Mouse (Mus musculus) C2C12 (cell line): ENCODE measurements around the gene Cog4. TPM values are rescaled to one million over a fixed set of nuclear protein-coding genes. Genes with fewer than 3 reads are reported as not detected.

Experiments used
- H3K27me3 ChIP-seq: one replicate; pipeline ENCODE4 v1.6.1; 2011; ENCODE audit not compliant: control insufficient read depth, insufficient read depth, insufficient read length
- H3K36me3 ChIP-seq: one replicate; pipeline ENCODE4 v1.6.1; 2011; ENCODE audit not compliant: control insufficient read depth, insufficient read depth
- H3K4me3 ChIP-seq: one replicate; pipeline ENCODE4 v1.5.1; 2011; ENCODE audit warnings: mild to moderate bottlenecking, control low read depth; ENCODE audit not compliant: poor library complexity, insufficient read depth, severe bottlenecking
- H3K79me2 ChIP-seq: one replicate; pipeline ENCODE4 v1.6.1; 2011; ENCODE audit not compliant: control insufficient read depth, insufficient read depth
- H3K79me3 ChIP-seq: one replicate; pipeline ENCODE4 v1.6.1; 2011; ENCODE audit warnings: low read depth, control low read depth
- H3ac ChIP-seq: one replicate; pipeline ENCODE3; 2011; ENCODE audit warnings: low read depth; ENCODE audit not compliant: control insufficient read depth, insufficient read length
- CEBPB ChIP-seq: IDR thresholded peaks from one replicate; pipeline ENCODE4 v1.6.1; 2011; ENCODE audit warnings: low read depth, mild to moderate bottlenecking, control low read depth, moderate library complexity
- CTCF ChIP-seq: IDR thresholded peaks from one replicate; pipeline ENCODE4 v1.5.1; 2011; ENCODE audit not compliant: control insufficient read depth, insufficient read depth, insufficient read length
- FOSL1 ChIP-seq: IDR thresholded peaks from one replicate; pipeline ENCODE4 v1.8.0; 2011; ENCODE audit warnings: mild to moderate bottlenecking, low read length; ENCODE audit not compliant: poor library complexity, insufficient read depth, severe bottlenecking
- MAX ChIP-seq: IDR thresholded peaks from one replicate; pipeline ENCODE4 v1.6.1; 2011; ENCODE audit warnings: mild to moderate bottlenecking, control low read depth
- MYOD1 ChIP-seq: IDR thresholded peaks from one replicate; pipeline ENCODE4 v1.6.1; 2011; ENCODE audit warnings: low read depth; ENCODE audit not compliant: control insufficient read depth, insufficient read length
- MYOG ChIP-seq: IDR thresholded peaks from one replicate; pipeline ENCODE4 v1.6.1; 2011; ENCODE audit not compliant: control insufficient read depth, insufficient read length; ENCODE audit errors: extremely low read depth
- USF1 ChIP-seq: IDR thresholded peaks from one replicate; pipeline ENCODE4 v1.6.1; 2011; ENCODE audit warnings: low read depth, mild to moderate bottlenecking, control low read depth, moderate library complexity
- polyA plus RNA-seq: library from polyadenylated mRNA; unstranded; fragments of >200 nt; fragmentation: generic; extraction: Trizol; gene quantifications from one replicate; pipeline ENCODE4 v1.2.1, GENCODE M21; 2012; ENCODE audit warnings: missing spikeins

The Cog4 gene
- polyA plus RNA-seq, 1 experiment, result 36.9 TPM

DNA sequence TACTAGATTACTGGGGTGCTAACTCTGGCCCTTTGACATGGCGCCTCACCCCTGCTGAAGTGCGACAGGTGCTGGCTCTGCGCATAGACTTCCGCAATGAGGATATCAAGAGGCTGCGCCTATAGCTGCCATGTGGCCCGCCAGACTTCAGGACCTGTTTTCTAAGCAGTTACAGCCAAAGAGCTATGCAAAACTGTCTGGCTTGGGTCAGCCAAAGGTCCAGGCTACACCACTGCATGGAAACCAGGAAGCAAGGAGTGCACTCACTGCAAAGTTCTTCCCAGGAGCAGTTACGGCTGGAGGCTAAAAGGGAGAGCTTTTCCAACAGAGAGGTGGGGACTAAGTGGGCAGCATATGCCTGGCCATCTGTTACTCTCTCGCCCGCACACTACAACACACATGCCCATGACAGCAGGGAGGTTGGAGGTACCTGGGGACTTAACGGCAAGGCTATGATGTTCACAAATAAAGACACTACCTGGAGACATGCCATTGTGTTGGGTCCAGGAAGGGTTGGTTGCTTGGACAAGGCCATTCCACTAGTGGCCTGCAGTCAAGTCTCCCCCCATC, 35.4 kb downstream of the Cog4 start:
- H3K36me3 ChIP-seq, result peaks cover 57% of the 10 kb centered on the region
- H3K4me3 ChIP-seq, result no peak overlapping the region
- TF ChIP-seq MAX, result no peak
- no peak for TF ChIP-seq FOSL1
- no peak for TF ChIP-seq CEBPB
- TF ChIP-seq USF1, result no peak
- no peak for TF ChIP-seq MYOD1
- TF ChIP-seq CTCF, result no peak
- no peak for TF ChIP-seq MYOG
- no peak overlapping the region for H3ac ChIP-seq
- no peaks in the 10 kb centered on the region for H3K79me2 ChIP-seq
- no peaks in the 10 kb centered on the region for H3K79me3 ChIP-seq
- no peaks in the 10 kb centered on the region for H3K27me3 ChIP-seq

DNA sequence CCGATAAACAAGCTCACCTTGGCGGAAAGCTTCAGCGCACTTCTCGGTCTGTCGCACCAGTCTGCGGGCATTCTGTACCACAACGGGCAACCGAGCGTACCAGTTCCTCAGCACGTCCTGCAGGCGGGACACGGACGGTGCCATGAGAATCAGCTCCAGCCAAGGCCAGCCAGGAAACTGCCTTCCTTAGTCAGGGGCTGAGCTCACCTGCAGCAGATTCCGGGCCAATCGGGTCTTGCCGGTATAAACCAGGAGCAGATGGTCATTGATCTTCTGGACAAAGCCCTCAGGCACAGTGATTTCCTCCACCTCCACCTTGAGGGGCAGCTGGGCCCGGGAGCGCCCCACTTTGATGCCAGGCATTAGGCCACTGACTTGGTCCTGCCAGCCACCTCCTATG, 37.4 kb downstream of the Cog4 start:
- Histone ChIP-seq H3K79me3 (no peaks in the 10 kb centered on the region), H3ac (no peak overlapping the region), H3K4me3 (no peak overlapping the region), H3K79me2 (no peaks in the 10 kb centered on the region), H3K36me3 (peaks cover 47% of the 10 kb centered on the region), H3K27me3 (no peaks in the 10 kb centered on the region)
- TF ChIP-seq MYOD1 (no peak), USF1 (no peak), CEBPB (no peak), FOSL1 (no peak), MAX (no peak), CTCF (no peak), MYOG (no peak)

- Histone ChIP-seq H3K36me3 (peaks cover 24% of the 10 kb centered on the region), H3ac (no peak overlapping the region), H3K4me3 (no peak overlapping the region), H3K79me3 (no peaks in the 10 kb centered on the region), H3K27me3 (no peaks in the 10 kb centered on the region), H3K79me2 (no peaks in the 10 kb centered on the region)
- TF ChIP-seq CEBPB, result no peak
- no peak for TF ChIP-seq MAX
- TF ChIP-seq USF1, result no peak
- TF ChIP-seq FOSL1, result no peak
These were observed 40.2 kb downstream of the Cog4 start for GRCm38 (mm10) chr8:110886634-110887033.

DNA sequence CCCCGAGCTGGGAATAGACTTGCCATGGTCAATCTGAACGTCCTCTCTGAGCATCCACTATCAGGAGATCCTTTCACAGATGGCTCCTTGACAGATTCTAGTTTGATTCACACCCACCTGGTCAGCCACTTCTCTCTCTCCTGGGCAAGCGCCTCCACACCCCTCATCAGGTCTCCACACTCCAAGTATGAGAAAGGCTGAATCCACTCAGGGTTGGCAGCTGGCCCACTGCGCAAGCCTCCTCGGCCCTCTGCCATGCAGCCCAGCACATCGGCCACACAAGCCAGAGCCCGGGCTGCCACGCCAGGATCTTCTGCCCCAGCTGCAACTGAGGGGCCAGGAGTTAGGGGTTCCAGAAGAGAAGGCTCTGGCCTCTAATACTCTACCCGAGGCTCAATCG, 41.2 kb downstream of the Cog4 start:
- Histone ChIP-seq H3K4me3 (no peak overlapping the region), H3ac (no peak overlapping the region), H3K79me3 (no peaks in the 10 kb centered on the region), H3K36me3 (peaks cover 16% of the 10 kb centered on the region), H3K79me2 (no peaks in the 10 kb centered on the region), H3K27me3 (no peaks in the 10 kb centered on the region)
- TF ChIP-seq MYOG (no peak), CTCF (no peak), CEBPB (no peak), FOSL1 (no peak), MYOD1 (no peak)

GRCm38 (mm10) chr8:110888441-110888840, 42.0 kb downstream of the Cog4 start:
- Histone ChIP-seq H3K27me3 (no peaks in the 10 kb centered on the region), H3ac (no peak overlapping the region), H3K79me2 (no peaks in the 10 kb centered on the region), H3K36me3 (peaks cover 9% of the 10 kb centered on the region), H3K79me3 (no peaks in the 10 kb centered on the region), H3K4me3 (no peak overlapping the region)
- no peak for TF ChIP-seq MAX
- TF ChIP-seq USF1, result no peak
- TF ChIP-seq MYOD1, result no peak
- no peak for TF ChIP-seq MYOG
- no peak for TF ChIP-seq FOSL1
- TF ChIP-seq CEBPB, result no peak
- no peak for TF ChIP-seq CTCF

- Histone ChIP-seq H3ac (no peak overlapping the region), H3K79me2 (no peaks in the 10 kb centered on the region), H3K4me3 (no peak overlapping the region), H3K79me3 (no peaks in the 10 kb centered on the region), H3K36me3 (peaks cover 6% of the 10 kb centered on the region), H3K27me3 (no peaks in the 10 kb centered on the region)
- no peak for TF ChIP-seq MAX
- TF ChIP-seq MYOD1, result no peak
- TF ChIP-seq MYOG, result no peak
- no peak for TF ChIP-seq CTCF
- TF ChIP-seq CEBPB, result no peak
- TF ChIP-seq USF1, result no peak
- no peak for TF ChIP-seq FOSL1
These were observed 42.5 kb downstream of the Cog4 start for GRCm38 (mm10) chr8:110888860-110889259.
